Mouse (Mus musculus): ENCODE results near the gene Dcakd. TPM values are rescaled to one million over a fixed set of nuclear protein-coding genes. Genes with fewer than 3 reads are reported as not detected.
A peak's percentile ranks its signal among the peaks of the same experiment; 100 is the strongest.

Gene Dcakd
- polyA plus RNA-seq, 1 experiment from 2014 or later = 183 TPM

GRCm38 (mm10) chr11:103053191-103054076 is 25.3 kb upstream of the Dcakd start:
- H3K36me3 ChIP-seq (ENCODE audit: control insufficient read depth, insufficient read depth, low read length) = peaks cover 69% of the 10 kb centered on the region
- no peak overlapping the region for H3K27ac ChIP-seq (replicated peaks; ENCODE audit: low read depth, low read length)
- ATAC-seq (ENCODE audit: low FRiP score, low TSS enrichment) (no peak), DNase-seq (no peak)
- no peak overlapping the region for H3K9ac ChIP-seq (replicated peaks; ENCODE audit: low read length)
- no peaks in the 10 kb centered on the region for H3K9me3 ChIP-seq (ENCODE audit: control insufficient read depth, low read length)
- 95% methylated on average over 18 of the region's 18 CpGs for WGBS
- H3K27me3 ChIP-seq (ENCODE audit: control insufficient read depth, insufficient read depth, low read length) = no peaks in the 10 kb centered on the region
- no peaks in the 10 kb centered on the region for H3K4me1 ChIP-seq (ENCODE audit: control insufficient read depth, insufficient read depth, low read length)
- H3K4me3 ChIP-seq (replicated peaks; ENCODE audit: low read depth, low read length) = no peak overlapping the region
- H3K4me2 ChIP-seq (ENCODE audit: low read length) = no peak overlapping the region

DNA sequence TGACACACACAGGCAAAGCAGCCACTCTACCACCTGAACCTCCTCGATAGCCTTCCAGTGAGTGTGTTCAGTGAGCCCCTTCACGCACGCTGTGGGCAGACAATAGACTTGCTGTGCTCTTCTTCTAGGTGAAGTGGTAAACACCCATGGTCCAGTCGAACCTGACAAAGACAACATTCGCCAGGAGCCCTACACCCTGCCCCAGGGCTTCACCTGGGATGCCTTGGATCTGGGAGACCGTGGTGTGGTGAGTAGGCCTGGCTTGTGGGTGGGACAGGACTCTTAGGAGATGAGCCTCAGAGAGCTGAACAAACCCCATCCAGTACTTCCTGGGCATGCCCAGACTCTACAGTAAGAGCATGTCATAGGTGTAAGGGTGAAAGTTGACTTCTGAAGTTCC is 23.9 kb upstream of the Dcakd start:
- Histone ChIP-seq H3K9me3 (ENCODE audit: control insufficient read depth, low read length) (no peaks in the 10 kb centered on the region), H3K36me3 (ENCODE audit: control insufficient read depth, insufficient read depth, low read length) (peaks cover 61% of the 10 kb centered on the region), H3K9ac (replicated peaks; ENCODE audit: low read length) (no peak overlapping the region), H3K27ac (replicated peaks; ENCODE audit: low read depth, low read length) (no peak overlapping the region), H3K4me2 (ENCODE audit: low read length) (no peak overlapping the region), H3K27me3 (ENCODE audit: control insufficient read depth, insufficient read depth, low read length) (no peaks in the 10 kb centered on the region), H3K4me3 (replicated peaks; ENCODE audit: low read depth, low read length) (no peak overlapping the region), H3K4me1 (ENCODE audit: control insufficient read depth, insufficient read depth, low read length) (no peaks in the 10 kb centered on the region)
- ATAC-seq (ENCODE audit: low FRiP score, low TSS enrichment) = no peak
- WGBS = 93% methylated on average over 6 of the region's 6 CpGs
- DNase-seq = no peak

GRCm38 (mm10) chr11:103051249-103051691 is 23.1 kb upstream of the Dcakd start:
- Histone ChIP-seq H3K27ac (replicated peaks; ENCODE audit: low read depth, low read length) (no peak overlapping the region), H3K9me3 (ENCODE audit: control insufficient read depth, low read length) (no peaks in the 10 kb centered on the region), H3K36me3 (ENCODE audit: control insufficient read depth, insufficient read depth, low read length) (peaks cover 61% of the 10 kb centered on the region), H3K4me2 (ENCODE audit: low read length) (no peak overlapping the region), H3K4me3 (replicated peaks; ENCODE audit: low read depth, low read length) (no peak overlapping the region), H3K27me3 (ENCODE audit: control insufficient read depth, insufficient read depth, low read length) (no peaks in the 10 kb centered on the region), H3K4me1 (ENCODE audit: control insufficient read depth, insufficient read depth, low read length) (no peaks in the 10 kb centered on the region), H3K9ac (replicated peaks; ENCODE audit: low read length) (no peak overlapping the region)
- no peak for ATAC-seq (ENCODE audit: low FRiP score, low TSS enrichment)
- 89% methylated on average over 8 of the region's 8 CpGs for WGBS
- DNase-seq = no peak

DNA sequence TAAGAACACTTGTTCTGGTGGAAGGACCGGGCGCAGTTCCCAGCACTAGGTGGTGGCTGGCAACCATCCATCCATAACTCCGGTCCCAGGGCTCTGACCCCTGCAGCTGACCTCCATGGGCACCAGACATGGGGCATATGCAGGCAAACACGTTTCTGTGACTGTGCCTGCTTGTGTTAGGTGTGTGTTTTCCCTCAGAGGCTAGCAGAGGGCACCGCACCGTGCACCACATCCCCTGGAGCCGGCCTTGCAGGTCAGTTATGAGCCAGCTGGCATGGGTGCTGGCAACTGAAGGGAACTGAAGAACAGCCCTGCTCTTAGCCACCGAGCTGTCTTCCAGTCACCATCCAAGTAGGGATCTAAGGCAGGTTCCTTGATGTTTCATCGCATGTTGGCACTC is 22.0 kb upstream of the Dcakd start:
- H3K9me3 ChIP-seq (ENCODE audit: control insufficient read depth, low read length) = no peaks in the 10 kb centered on the region
- 88% methylated on average over 9 of the region's 9 CpGs for WGBS
- no peak overlapping the region for H3K4me3 ChIP-seq (replicated peaks; ENCODE audit: low read depth, low read length)
- no peak overlapping the region for H3K4me2 ChIP-seq (ENCODE audit: low read length)
- peaks cover 61% of the 10 kb centered on the region for H3K36me3 ChIP-seq (ENCODE audit: control insufficient read depth, insufficient read depth, low read length)
- H3K27me3 ChIP-seq (ENCODE audit: control insufficient read depth, insufficient read depth, low read length) = no peaks in the 10 kb centered on the region
- ATAC-seq (ENCODE audit: low FRiP score, low TSS enrichment) (no peak), DNase-seq (no peak)
- no peak overlapping the region for H3K27ac ChIP-seq (replicated peaks; ENCODE audit: low read depth, low read length)
- H3K9ac ChIP-seq (replicated peaks; ENCODE audit: low read length) = no peak overlapping the region
- H3K4me1 ChIP-seq (ENCODE audit: control insufficient read depth, insufficient read depth, low read length) = no peaks in the 10 kb centered on the region

GRCm38 (mm10) chr11:103049611-103050010 is 21.5 kb upstream of the Dcakd start:
- Histone ChIP-seq H3K9me3 (ENCODE audit: control insufficient read depth, low read length) (no peaks in the 10 kb centered on the region), H3K4me2 (ENCODE audit: low read length) (no peak overlapping the region), H3K36me3 (ENCODE audit: control insufficient read depth, insufficient read depth, low read length) (peaks cover 65% of the 10 kb centered on the region), H3K4me3 (replicated peaks; ENCODE audit: low read depth, low read length) (no peak overlapping the region), H3K27ac (replicated peaks; ENCODE audit: low read depth, low read length) (no peak overlapping the region), H3K4me1 (ENCODE audit: control insufficient read depth, insufficient read depth, low read length) (no peaks in the 10 kb centered on the region), H3K9ac (replicated peaks; ENCODE audit: low read length) (no peak overlapping the region), H3K27me3 (ENCODE audit: control insufficient read depth, insufficient read depth, low read length) (no peaks in the 10 kb centered on the region)
- ATAC-seq (ENCODE audit: low FRiP score, low TSS enrichment) = no peak
- 95% methylated on average over 5 of the region's 5 CpGs for WGBS
- no peak for DNase-seq

GRCm38 (mm10) chr11:103046286-103046685 is 18.2 kb upstream of the Dcakd start:
- H3K4me2 ChIP-seq (ENCODE audit: low read length) = no peak overlapping the region
- 73% methylated on average over 8 of the region's 8 CpGs for WGBS
- no peak for ATAC-seq (ENCODE audit: low FRiP score, low TSS enrichment)
- no peaks in the 10 kb centered on the region for H3K27me3 ChIP-seq (ENCODE audit: control insufficient read depth, insufficient read depth, low read length)
- H3K9me3 ChIP-seq (ENCODE audit: control insufficient read depth, low read length) = no peaks in the 10 kb centered on the region
- H3K27ac ChIP-seq (replicated peaks; ENCODE audit: low read depth, low read length) = no peak overlapping the region
- H3K36me3 ChIP-seq (ENCODE audit: control insufficient read depth, insufficient read depth, low read length) = peaks cover 63% of the 10 kb centered on the region
- no peaks in the 10 kb centered on the region for H3K4me1 ChIP-seq (ENCODE audit: control insufficient read depth, insufficient read depth, low read length)
- DNase-seq = no peak
- H3K4me3 ChIP-seq (replicated peaks; ENCODE audit: low read depth, low read length) = no peak overlapping the region
- H3K9ac ChIP-seq (replicated peaks; ENCODE audit: low read length) = no peak overlapping the region

- H3K4me2 ChIP-seq (ENCODE audit: low read length) = no peak overlapping the region
- ATAC-seq (ENCODE audit: low FRiP score, low TSS enrichment) (no peak), DNase-seq (no peak)
- H3K4me3 ChIP-seq (replicated peaks; ENCODE audit: low read depth, low read length) = no peak overlapping the region
- no peaks in the 10 kb centered on the region for H3K9me3 ChIP-seq (ENCODE audit: control insufficient read depth, low read length)
- H3K9ac ChIP-seq (replicated peaks; ENCODE audit: low read length) = no peak overlapping the region
- H3K4me1 ChIP-seq (ENCODE audit: control insufficient read depth, insufficient read depth, low read length) = no peaks in the 10 kb centered on the region
- H3K27me3 ChIP-seq (ENCODE audit: control insufficient read depth, insufficient read depth, low read length) = no peaks in the 10 kb centered on the region
- peaks cover 49% of the 10 kb centered on the region for H3K36me3 ChIP-seq (ENCODE audit: control insufficient read depth, insufficient read depth, low read length)
- H3K27ac ChIP-seq (replicated peaks; ENCODE audit: low read depth, low read length) = no peak overlapping the region
- WGBS = 96% methylated on average over 3 of the region's 3 CpGs
Measured at GRCm38 (mm10) chr11:103043982-103044381, 15.8 kb upstream of the Dcakd start.

- Histone ChIP-seq H3K27ac (replicated peaks; ENCODE audit: low read depth, low read length) (no peak overlapping the region), H3K27me3 (ENCODE audit: control insufficient read depth, insufficient read depth, low read length) (no peaks in the 10 kb centered on the region), H3K4me3 (replicated peaks; ENCODE audit: low read depth, low read length) (no peak overlapping the region), H3K9ac (replicated peaks; ENCODE audit: low read length) (no peak overlapping the region), H3K4me2 (ENCODE audit: low read length) (no peak overlapping the region), H3K36me3 (ENCODE audit: control insufficient read depth, insufficient read depth, low read length) (peaks cover 50% of the 10 kb centered on the region), H3K9me3 (ENCODE audit: control insufficient read depth, low read length) (no peaks in the 10 kb centered on the region), H3K4me1 (ENCODE audit: control insufficient read depth, insufficient read depth, low read length) (no peaks in the 10 kb centered on the region)
- ATAC-seq (ENCODE audit: low FRiP score, low TSS enrichment) = no peak
- WGBS = 75% methylated on average over 4 of the region's 4 CpGs
- DNase-seq = peak; percentile 32
Measured at GRCm38 (mm10) chr11:103042828-103043227, 14.7 kb upstream of the Dcakd start.

- H3K27ac ChIP-seq (replicated peaks; ENCODE audit: low read depth, low read length) = no peak overlapping the region
- H3K4me3 ChIP-seq (replicated peaks; ENCODE audit: low read depth, low read length) = no peak overlapping the region
- DNase-seq = no peak
- H3K9me3 ChIP-seq (ENCODE audit: control insufficient read depth, low read length) = no peaks in the 10 kb centered on the region
- ATAC-seq (ENCODE audit: low FRiP score, low TSS enrichment) = no peak
- H3K36me3 ChIP-seq (ENCODE audit: control insufficient read depth, insufficient read depth, low read length) = peaks cover 5% of the 10 kb centered on the region; the same call in 1 of the 2 replicates
- no peak overlapping the region for H3K9ac ChIP-seq (replicated peaks; ENCODE audit: low read length)
- H3K27me3 ChIP-seq (ENCODE audit: control insufficient read depth, insufficient read depth, low read length) = no peaks in the 10 kb centered on the region
- no peaks in the 10 kb centered on the region for H3K4me1 ChIP-seq (ENCODE audit: control insufficient read depth, insufficient read depth, low read length)
- WGBS = 90% methylated on average over 6 of the region's 6 CpGs
- H3K4me2 ChIP-seq (ENCODE audit: low read length) = no peak overlapping the region
Measured at GRCm38 (mm10) chr11:103038037-103038436, 9.9 kb upstream of the Dcakd start.

All from midbrain, embryonic 14.5 days (tissue).